Mouse (Mus musculus) neural tube, embryonic 14.5 days (tissue): ENCODE measurements around the gene Pip5k1c. TPM values are rescaled to one million over a fixed set of nuclear protein-coding genes. Genes with fewer than 3 reads are reported as not detected.

Source experiments
- ATAC-seq: fragments of 200-750 bp; cut with Nextera tagmentation; 2 replicates; pipeline ENCODE4 v1.8.0; 2017; ENCODE audit warnings: low read depth, mild to moderate bottlenecking, moderate TSS enrichment, moderate library complexity
- H3K27ac ChIP-seq: fragments of 300-500 bp; sonication (generic); 2 replicates; pipeline ENCODE4 v1.5.1; 2014; ENCODE audit warnings: low read depth, mild to moderate bottlenecking, control low read depth, low read length, moderate library complexity, mixed read lengths
- H3K27me3 ChIP-seq: fragments of 300-500 bp; sonication (generic); 2 replicates; pipeline ENCODE4 v1.6.1; 2014; ENCODE audit warnings: low read length; ENCODE audit not compliant: control insufficient read depth, insufficient read depth
- H3K36me3 ChIP-seq: fragments of 300-500 bp; sonication (generic); 2 replicates; pipeline ENCODE4 v1.6.1; 2014; ENCODE audit warnings: low read length, mixed read lengths; ENCODE audit not compliant: control insufficient read depth, insufficient read depth
- H3K4me1 ChIP-seq: fragments of 300-500 bp; sonication (generic); 2 replicates; pipeline ENCODE4 v1.6.1; 2014; ENCODE audit warnings: low read length; ENCODE audit not compliant: control insufficient read depth, insufficient read depth
- H3K4me2 ChIP-seq: fragments of 300-500 bp; sonication (generic); 2 replicates; pipeline ENCODE4 v1.6.1; 2014; ENCODE audit warnings: mild to moderate bottlenecking, low read depth, low read length, control low read depth
- H3K4me3 ChIP-seq: fragments of 300-500 bp; sonication (generic); 2 replicates; pipeline ENCODE4 v1.5.1; 2014; ENCODE audit warnings: low read depth, low read length, control low read depth, mixed read lengths
- H3K9ac ChIP-seq: fragments of 300-500 bp; sonication (generic); replicated peaks from 2 replicates; pipeline ENCODE4 v1.6.1; 2014; ENCODE audit warnings: low read depth, mild to moderate bottlenecking, control low read depth, low read length, mixed read lengths
- H3K9me3 ChIP-seq: fragments of 300-500 bp; sonication (generic); 2 replicates; pipeline ENCODE4 v1.6.1; 2016; ENCODE audit warnings: low read length; ENCODE audit not compliant: control insufficient read depth
- WGBS: fragments of 180-500 bp; shearing (Covaris S2); extraction: QIAGEN DNeasy Blood & Tissue Kit; methylation state at CpG from one replicate; pipeline ENCODE4 v1.1.7; 2014; 5-methylcytosine and 5-hydroxymethylcytosine counted together
- polyA plus RNA-seq: library from polyadenylated mRNA; unstranded; fragments of >200 nt; fragmentation: Nextera tagmentation; extraction: Ambion mirVana; gene quantifications from 2 replicates; pipeline ENCODE4 v1.2.1, GENCODE M21; 2014

Pip5k1c gene
- polyA plus RNA-seq, 1 experiment from 2014 or later = 140 TPM

GRCm38 (mm10) chr10:81257158-81258039, 35.4 kb upstream of the Pip5k1c start:
- peak overlapping the region; percentile 39 for H3K4me3 ChIP-seq
- peaks cover 31% of the 10 kb centered on the region for H3K27me3 ChIP-seq
- peaks cover 18% of the 10 kb centered on the region for H3K4me1 ChIP-seq
- 2% methylated on average over 62 of the region's 62 CpGs for WGBS
- 0 out of 2 replicates have a peak, but pooled peaks have one; percentile 13 for ATAC-seq
- H3K9ac ChIP-seq = peak overlapping the region; percentile 49
- H3K4me2 ChIP-seq = peak overlapping the region; percentile 79
- H3K27ac ChIP-seq = no peak overlapping the region
- no peaks in the 10 kb centered on the region for H3K36me3 ChIP-seq
- H3K9me3 ChIP-seq = no peaks in the 10 kb centered on the region

DNA sequence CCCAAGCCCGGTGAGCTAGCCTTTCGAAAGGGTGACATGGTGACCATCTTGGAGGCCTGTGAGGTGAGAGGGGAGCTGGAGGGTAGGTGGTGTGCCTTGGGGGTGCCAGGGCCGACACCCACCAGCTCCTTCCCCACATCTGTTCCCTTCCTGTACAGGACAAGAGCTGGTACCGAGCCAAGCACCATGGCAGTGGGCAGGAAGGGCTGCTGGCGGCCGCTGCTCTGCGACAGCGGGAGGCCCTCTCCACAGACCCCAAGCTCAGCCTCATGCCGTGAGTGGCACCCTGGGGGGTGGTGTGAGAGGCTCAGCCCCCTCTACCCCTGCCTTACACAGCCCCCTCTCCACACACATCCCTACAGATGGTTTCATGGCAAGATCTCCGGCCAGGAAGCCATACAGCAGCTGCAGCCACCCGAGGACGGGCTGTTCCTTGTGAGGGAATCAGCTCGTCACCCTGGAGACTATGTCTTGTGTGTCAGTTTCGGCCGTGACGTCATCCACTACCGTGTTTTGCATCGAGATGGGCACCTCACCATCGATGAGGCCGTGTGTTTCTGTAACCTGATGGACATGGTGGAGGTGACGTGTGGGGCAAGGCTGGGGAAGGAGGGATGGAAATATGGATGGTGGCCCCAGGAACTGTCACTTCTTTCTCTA, 33.4 kb upstream of the Pip5k1c start:
- Histone ChIP-seq H3K27me3 (peaks cover 28% of the 10 kb centered on the region), H3K4me1 (0 out of 2 replicates have a peak, but pooled peaks cover 10% of the 10 kb centered on the region), H3K36me3 (peaks cover 8% of the 10 kb centered on the region), H3K4me3 (no peak overlapping the region), H3K4me2 (no peak overlapping the region), H3K27ac (no peak overlapping the region), H3K9me3 (no peaks in the 10 kb centered on the region), H3K9ac (0 out of 2 replicates have a peak overlapping the region, but pooled peaks have one; percentile 25)
- ATAC-seq = no peak
- WGBS = 36% methylated on average over 21 of the region's 21 CpGs

DNA sequence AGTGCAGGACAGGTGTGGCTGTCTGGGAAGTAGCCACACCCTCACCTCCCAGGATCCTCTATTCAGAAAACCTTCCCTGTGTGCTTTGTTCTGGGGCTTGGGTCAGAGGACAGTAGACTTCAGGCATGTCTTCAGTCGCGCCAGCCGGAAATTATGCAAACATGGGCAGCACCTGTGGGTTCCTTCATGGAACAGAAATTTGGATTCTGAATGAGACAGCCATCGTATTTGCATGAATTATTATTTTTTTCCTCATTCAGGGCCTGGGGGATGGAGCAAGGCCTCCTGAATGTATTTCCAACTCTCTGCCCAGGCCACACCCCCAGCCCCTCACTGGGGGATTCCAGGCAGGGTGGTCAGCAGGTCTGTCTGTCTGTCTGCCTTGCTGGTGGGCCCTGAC, 31.7 kb upstream of the Pip5k1c start:
- H3K27me3 ChIP-seq = peaks cover 25% of the 10 kb centered on the region
- H3K4me1 ChIP-seq = 0 out of 2 replicates have a peak, but pooled peaks cover 16% of the 10 kb centered on the region
- no peak overlapping the region for H3K4me2 ChIP-seq
- no peak overlapping the region for H3K27ac ChIP-seq
- H3K9ac ChIP-seq = no peak overlapping the region
- H3K36me3 ChIP-seq = peaks cover 19% of the 10 kb centered on the region
- no peak overlapping the region for H3K4me3 ChIP-seq
- no peak for ATAC-seq
- 92% methylated on average over 4 of the region's 4 CpGs for WGBS
- H3K9me3 ChIP-seq = no peaks in the 10 kb centered on the region

DNA sequence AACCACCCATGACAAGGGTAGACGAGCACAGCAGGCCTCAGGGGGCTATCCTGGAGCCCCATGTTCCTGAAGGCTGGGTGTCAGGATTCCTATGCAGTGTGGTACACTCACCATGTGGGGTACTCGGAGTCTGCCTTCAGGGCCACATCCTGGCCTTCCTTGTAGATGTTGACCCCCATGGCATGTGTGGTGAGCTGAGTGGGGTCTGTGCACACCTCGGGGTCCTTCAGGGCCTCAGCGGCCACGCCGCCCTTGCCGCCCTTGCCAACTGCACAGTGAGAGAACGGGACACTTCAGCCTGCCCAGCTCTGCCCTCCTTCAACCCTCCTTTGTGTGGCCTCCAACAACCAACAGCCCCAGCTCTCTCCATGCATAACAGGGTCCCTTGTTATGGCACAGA, 27.2 kb upstream of the Pip5k1c start:
- peak overlapping the region; percentile 60; the same call in 1 of the 2 replicates for H3K4me2 ChIP-seq
- H3K27me3 ChIP-seq = no peaks in the 10 kb centered on the region; the same call in 1 of the 2 replicates
- no peak overlapping the region for H3K27ac ChIP-seq
- no peaks in the 10 kb centered on the region for H3K9me3 ChIP-seq
- ATAC-seq = no peak
- H3K4me3 ChIP-seq = no peak overlapping the region
- H3K4me1 ChIP-seq = peaks cover 15% of the 10 kb centered on the region; the same call in 1 of the 2 replicates
- peaks cover 19% of the 10 kb centered on the region for H3K36me3 ChIP-seq
- WGBS = 92% methylated on average over 8 of the region's 8 CpGs
- H3K9ac ChIP-seq = 0 out of 2 replicates have a peak overlapping the region, but pooled peaks have one; percentile 22

- WGBS = under 1% methylated on average over 48 of the region's 48 CpGs
- ATAC-seq = peak; percentile 92
- H3K36me3 ChIP-seq = peaks cover 26% of the 10 kb centered on the region
- H3K4me2 ChIP-seq = peak within 1 kb of the TSS; percentile 78
- H3K27ac ChIP-seq = peak within 1 kb of the TSS; percentile 88
- H3K27me3 ChIP-seq = no peaks in the 10 kb centered on the region
- H3K4me1 ChIP-seq = peaks cover 15% of the 10 kb centered on the region; the same call in 1 of the 2 replicates
- no peaks in the 10 kb centered on the region for H3K9me3 ChIP-seq
- peak within 1 kb of the TSS; percentile 79 for H3K9ac ChIP-seq
- H3K4me3 ChIP-seq = peak within 1 kb of the TSS; percentile 71
These were observed 26.3 kb upstream of the Pip5k1c start, which contains the start of the genes Mrpl54 and Apba3 for GRCm38 (mm10) chr10:81266211-81267105. TSS of gene Mrpl54 (minus strand) at chr10:81266934. TSS of gene Apba3 (plus strand) at chr10:81266960.

- no peaks in the 10 kb centered on the region for H3K9me3 ChIP-seq
- H3K27ac ChIP-seq = no peak overlapping the region
- ATAC-seq = peak; percentile 64; the same call in 1 of the 2 replicates
- H3K27me3 ChIP-seq = no peaks in the 10 kb centered on the region
- H3K4me2 ChIP-seq = peak overlapping the region; percentile 78
- peaks cover 15% of the 10 kb centered on the region; the same call in 1 of the 2 replicates for H3K4me1 ChIP-seq
- 4% methylated on average over 23 of the region's 23 CpGs for WGBS
- H3K9ac ChIP-seq = peak overlapping the region; percentile 76
- peaks cover 26% of the 10 kb centered on the region for H3K36me3 ChIP-seq
- H3K4me3 ChIP-seq = peak overlapping the region; percentile 66
These were observed 24.7 kb upstream of the Pip5k1c start for GRCm38 (mm10) chr10:81268056-81268455.

DNA sequence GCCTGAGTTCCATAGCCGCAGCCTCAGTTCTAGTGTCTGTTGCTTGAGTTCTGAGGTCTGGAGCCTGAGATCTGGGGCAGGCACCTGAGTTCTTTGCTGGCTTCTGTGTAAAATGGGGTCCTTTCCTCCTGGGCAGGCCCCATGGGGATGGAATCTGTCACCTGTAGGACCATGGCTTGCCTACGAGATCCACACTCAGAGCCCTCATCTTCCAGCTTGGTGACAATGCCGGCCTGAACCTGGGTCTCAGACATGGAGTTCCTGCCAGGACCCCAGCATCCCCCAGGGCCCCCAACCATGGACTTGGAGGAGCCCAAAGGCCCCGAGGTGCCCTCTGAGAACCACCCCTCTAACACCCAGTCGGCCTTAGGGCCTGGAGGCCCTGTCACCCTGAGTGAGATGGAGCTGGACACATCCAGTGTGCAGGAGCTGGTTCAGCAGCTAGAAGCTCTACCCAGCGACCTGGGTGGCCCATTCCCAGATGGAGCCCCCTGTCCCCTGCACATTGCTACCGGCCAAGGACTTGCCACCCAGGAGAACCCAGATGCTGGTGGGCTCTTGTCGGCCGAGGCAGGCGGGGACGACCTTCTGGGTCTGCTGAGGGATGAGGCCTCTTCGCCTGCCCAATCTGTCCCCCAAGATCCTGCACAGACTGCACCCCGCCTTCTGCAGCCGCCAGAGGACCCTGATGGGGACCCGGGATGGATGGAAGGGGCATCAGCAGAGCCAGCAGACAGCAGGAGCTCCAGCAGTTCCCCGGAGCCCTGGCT, 23.9 kb upstream of the Pip5k1c start:
- no peak overlapping the region for H3K27ac ChIP-seq
- H3K4me3 ChIP-seq = peak overlapping the region; percentile 66
- WGBS = 83% methylated on average over 16 of the region's 16 CpGs
- H3K9ac ChIP-seq = peak overlapping the region; percentile 76
- no peak for ATAC-seq
- H3K4me1 ChIP-seq = peaks cover 15% of the 10 kb centered on the region; the same call in 1 of the 2 replicates
- no peaks in the 10 kb centered on the region for H3K27me3 ChIP-seq
- peaks cover 26% of the 10 kb centered on the region for H3K36me3 ChIP-seq
- no peaks in the 10 kb centered on the region for H3K9me3 ChIP-seq
- H3K4me2 ChIP-seq = peak overlapping the region; percentile 78

GRCm38 (mm10) chr10:81272356-81272755, 20.4 kb upstream of the Pip5k1c start:
- H3K36me3 ChIP-seq = peaks cover 15% of the 10 kb centered on the region; the same call in 1 of the 2 replicates
- H3K27ac ChIP-seq = no peak overlapping the region
- ATAC-seq = no peak
- H3K9me3 ChIP-seq = no peaks in the 10 kb centered on the region
- no peak overlapping the region for H3K9ac ChIP-seq
- 92% methylated on average over 21 of the region's 21 CpGs for WGBS
- no peak overlapping the region for H3K4me3 ChIP-seq
- H3K27me3 ChIP-seq = no peaks in the 10 kb centered on the region
- H3K4me2 ChIP-seq = no peak overlapping the region
- H3K4me1 ChIP-seq = peaks cover 6% of the 10 kb centered on the region; the same call in 1 of the 2 replicates
